Mouse (Mus musculus): ENCODE results near the gene Rhno1. TPM values are rescaled to one million over a fixed set of nuclear protein-coding genes. Genes with fewer than 3 reads are reported as not detected.

Rhno1 gene
- 39.9 TPM for polyA plus RNA-seq (2012; fragmentation: generic; extraction: Trizol)
- long read RNA-seq, experiment 1, transcript Rhno1-201 (3 exons, 1,584 nt) = major isoform, 18 of 37 reads
- long read RNA-seq, experiment 1, transcript Rhno1-202 (3 exons, 1,108 nt) = minor isoform, 9 of 37 reads
- long read RNA-seq, experiment 1, partial matches to known transcripts = 0 of 37 reads
- long read RNA-seq, experiment 1, other reads (novel, unspliced or antisense) = 8 of 37 reads
- long read RNA-seq, experiment 2, transcript Rhno1-202 (3 exons, 1,108 nt) = minor isoform, 7 of 45 reads
- long read RNA-seq, experiment 2, transcript Rhno1-201 (3 exons, 1,584 nt) = major isoform, 33 of 45 reads
- long read RNA-seq, experiment 2, partial matches to known transcripts = 0 of 45 reads
- long read RNA-seq, experiment 2, other reads (novel, unspliced or antisense) = 5 of 45 reads

- peaks cover 75% of the 10 kb centered on the region for H3K79me2 ChIP-seq (ENCODE audit: control insufficient read depth, insufficient read depth)
- peak within 1 kb of the TSS; percentile 77 for H3ac ChIP-seq (ENCODE audit: control insufficient read depth, insufficient read length, low read depth)
- H3K79me3 ChIP-seq (ENCODE audit: low read depth) = peaks cover 51% of the 10 kb centered on the region
- H3K4me3 ChIP-seq (ENCODE audit: insufficient read depth, poor library complexity, severe bottlenecking) = peak within 1 kb of the TSS; percentile 60
- H3K27me3 ChIP-seq (ENCODE audit: control insufficient read depth, insufficient read depth, insufficient read length) = no peaks in the 10 kb centered on the region
- peaks cover 40% of the 10 kb centered on the region for H3K36me3 ChIP-seq (ENCODE audit: control insufficient read depth, insufficient read depth)
- TF ChIP-seq MYOG (IDR thresholded peaks at IDR 0.05; ENCODE audit: control insufficient read depth, extremely low read depth, insufficient read length) = no peak
- TF ChIP-seq USF1 (IDR thresholded peaks at IDR 0.05; ENCODE audit: low read depth) = peak; percentile 90
Observed at GRCm38 (mm10) chr6:128362381-128363006, at the start of gene Rhno1, which contains the start of gene Foxm1. Rhno1 (minus strand) TSS chr6:128362911. Foxm1 (plus strand) TSS chr6:128362967.

DNA sequence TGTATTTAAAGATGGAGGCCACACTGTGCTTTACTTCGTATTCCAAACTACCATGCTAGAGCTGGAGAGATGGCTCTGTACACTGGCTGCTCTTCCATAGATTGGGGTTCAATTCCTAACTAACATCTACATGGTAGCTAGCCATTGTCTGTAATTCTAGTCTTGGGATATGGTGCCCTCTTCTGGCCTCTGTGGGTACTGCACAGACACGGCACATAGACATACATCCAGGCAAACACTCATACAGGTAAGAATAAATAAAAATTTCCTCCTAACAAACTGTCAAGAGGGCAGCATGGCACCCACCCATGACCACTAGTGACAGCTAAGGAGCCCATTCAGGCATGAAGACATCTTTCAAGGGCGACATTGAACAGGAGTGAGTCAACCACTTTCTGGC is 48.4 kb upstream of the Rhno1 start:
- Histone ChIP-seq H3K79me3 (ENCODE audit: low read depth) (no peaks in the 10 kb centered on the region), H3K27me3 (ENCODE audit: control insufficient read depth, insufficient read depth, insufficient read length) (no peaks in the 10 kb centered on the region), H3K79me2 (ENCODE audit: control insufficient read depth, insufficient read depth) (no peaks in the 10 kb centered on the region), H3K36me3 (ENCODE audit: control insufficient read depth, insufficient read depth) (peaks cover 56% of the 10 kb centered on the region), H3ac (ENCODE audit: control insufficient read depth, insufficient read length, low read depth) (no peak overlapping the region), H3K4me3 (ENCODE audit: insufficient read depth, poor library complexity, severe bottlenecking) (no peak overlapping the region)
- TF ChIP-seq USF1 (IDR thresholded peaks at IDR 0.05; ENCODE audit: low read depth) (no peak), CTCF (IDR thresholded peaks at IDR 0.05; ENCODE audit: control insufficient read depth, insufficient read depth, insufficient read length) (peak; percentile 55), FOSL1 (IDR thresholded peaks at IDR 0.05; ENCODE audit: insufficient read depth, low read length, poor library complexity, severe bottlenecking) (no peak), MYOG (IDR thresholded peaks at IDR 0.05; ENCODE audit: control insufficient read depth, extremely low read depth, insufficient read length) (no peak), CEBPB (IDR thresholded peaks at IDR 0.05; ENCODE audit: low read depth) (no peak), MYOD1 (IDR thresholded peaks at IDR 0.05; ENCODE audit: control insufficient read depth, insufficient read length, low read depth) (no peak), MAX (IDR thresholded peaks at IDR 0.05) (no peak)

- TF ChIP-seq CTCF (IDR thresholded peaks at IDR 0.05; ENCODE audit: control insufficient read depth, insufficient read depth, insufficient read length) (no peak), MYOD1 (IDR thresholded peaks at IDR 0.05; ENCODE audit: control insufficient read depth, insufficient read length, low read depth) (no peak), USF1 (IDR thresholded peaks at IDR 0.05; ENCODE audit: low read depth) (no peak), MYOG (IDR thresholded peaks at IDR 0.05; ENCODE audit: control insufficient read depth, extremely low read depth, insufficient read length) (no peak), FOSL1 (IDR thresholded peaks at IDR 0.05; ENCODE audit: insufficient read depth, low read length, poor library complexity, severe bottlenecking) (no peak), CEBPB (IDR thresholded peaks at IDR 0.05; ENCODE audit: low read depth) (no peak), MAX (IDR thresholded peaks at IDR 0.05) (no peak)
- Histone ChIP-seq H3K4me3 (ENCODE audit: insufficient read depth, poor library complexity, severe bottlenecking) (no peak overlapping the region), H3K79me3 (ENCODE audit: low read depth) (no peaks in the 10 kb centered on the region), H3K36me3 (ENCODE audit: control insufficient read depth, insufficient read depth) (peaks cover 59% of the 10 kb centered on the region), H3K27me3 (ENCODE audit: control insufficient read depth, insufficient read depth, insufficient read length) (no peaks in the 10 kb centered on the region), H3K79me2 (ENCODE audit: control insufficient read depth, insufficient read depth) (no peaks in the 10 kb centered on the region), H3ac (ENCODE audit: control insufficient read depth, insufficient read length, low read depth) (no peak overlapping the region)
Observed at GRCm38 (mm10) chr6:128410305-128410704, 47.6 kb upstream of the Rhno1 start.

DNA sequence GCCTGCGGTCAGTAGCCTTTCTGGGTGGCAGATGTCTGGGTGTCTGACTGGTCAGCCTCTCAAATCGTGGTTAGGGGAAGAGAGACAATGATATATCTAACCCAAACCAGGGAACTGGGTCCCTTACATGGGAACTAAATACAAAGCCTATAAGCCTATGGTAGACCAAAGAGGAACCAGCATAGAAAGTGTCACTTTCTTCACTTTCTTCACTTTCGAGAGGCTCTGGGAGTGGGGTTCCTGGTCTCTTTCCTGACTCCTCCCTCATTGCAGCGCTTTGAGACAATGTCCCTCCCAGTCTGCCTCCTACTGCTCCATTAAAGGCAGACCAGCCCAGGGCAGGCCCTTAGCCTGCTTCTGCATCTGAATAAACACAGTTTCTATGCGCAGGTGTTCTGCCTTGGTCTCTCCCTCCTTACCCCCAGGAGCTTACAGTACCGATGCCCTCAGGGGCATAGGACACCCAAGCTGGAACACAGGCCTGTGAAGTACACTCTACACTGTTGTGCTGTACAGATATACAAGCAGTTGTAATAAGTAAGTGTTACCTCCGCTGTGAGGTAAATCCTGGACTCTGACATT is 45.9 kb upstream of the Rhno1 start:
- TF ChIP-seq USF1 (IDR thresholded peaks at IDR 0.05; ENCODE audit: low read depth) = no peak
- TF ChIP-seq MAX (IDR thresholded peaks at IDR 0.05) = no peak
- TF ChIP-seq FOSL1 (IDR thresholded peaks at IDR 0.05; ENCODE audit: insufficient read depth, low read length, poor library complexity, severe bottlenecking) = no peak
- no peak for TF ChIP-seq MYOD1 (IDR thresholded peaks at IDR 0.05; ENCODE audit: control insufficient read depth, insufficient read length, low read depth)
- TF ChIP-seq CTCF (IDR thresholded peaks at IDR 0.05; ENCODE audit: control insufficient read depth, insufficient read depth, insufficient read length) = no peak
- H3K79me3 ChIP-seq (ENCODE audit: low read depth) = no peaks in the 10 kb centered on the region
- no peak overlapping the region for H3ac ChIP-seq (ENCODE audit: control insufficient read depth, insufficient read length, low read depth)
- no peak overlapping the region for H3K4me3 ChIP-seq (ENCODE audit: insufficient read depth, poor library complexity, severe bottlenecking)
- no peaks in the 10 kb centered on the region for H3K79me2 ChIP-seq (ENCODE audit: control insufficient read depth, insufficient read depth)
- peaks cover 59% of the 10 kb centered on the region for H3K36me3 ChIP-seq (ENCODE audit: control insufficient read depth, insufficient read depth)
- no peaks in the 10 kb centered on the region for H3K27me3 ChIP-seq (ENCODE audit: control insufficient read depth, insufficient read depth, insufficient read length)

DNA sequence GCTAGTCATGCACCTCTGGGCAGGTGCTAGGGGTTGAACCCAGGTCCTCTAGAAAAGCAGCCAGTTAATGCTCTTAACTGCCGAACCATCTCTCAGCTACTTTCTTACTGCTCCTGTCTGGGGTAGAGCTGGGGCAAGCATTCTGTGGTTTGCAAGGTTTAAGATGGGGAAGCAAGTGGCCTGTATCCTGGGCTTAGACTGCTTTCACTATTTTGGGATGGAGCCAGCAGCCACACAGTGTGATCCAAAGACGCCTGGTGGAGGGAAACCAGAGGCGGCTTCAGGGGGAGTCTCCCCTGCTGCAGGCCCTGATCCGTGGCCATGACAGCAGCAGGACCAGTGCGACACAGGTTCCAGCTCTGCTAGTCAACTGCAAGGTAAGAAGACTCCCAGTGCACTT is 42.0 kb upstream of the Rhno1 start:
- Histone ChIP-seq H3ac (ENCODE audit: control insufficient read depth, insufficient read length, low read depth) (no peak overlapping the region), H3K27me3 (ENCODE audit: control insufficient read depth, insufficient read depth, insufficient read length) (no peaks in the 10 kb centered on the region), H3K4me3 (ENCODE audit: insufficient read depth, poor library complexity, severe bottlenecking) (no peak overlapping the region), H3K79me2 (ENCODE audit: control insufficient read depth, insufficient read depth) (no peaks in the 10 kb centered on the region), H3K79me3 (ENCODE audit: low read depth) (no peaks in the 10 kb centered on the region), H3K36me3 (ENCODE audit: control insufficient read depth, insufficient read depth) (peaks cover 27% of the 10 kb centered on the region)
- TF ChIP-seq MAX (IDR thresholded peaks at IDR 0.05) = no peak
- no peak for TF ChIP-seq CTCF (IDR thresholded peaks at IDR 0.05; ENCODE audit: control insufficient read depth, insufficient read depth, insufficient read length)
- TF ChIP-seq MYOG (IDR thresholded peaks at IDR 0.05; ENCODE audit: control insufficient read depth, extremely low read depth, insufficient read length) = no peak
- TF ChIP-seq FOSL1 (IDR thresholded peaks at IDR 0.05; ENCODE audit: insufficient read depth, low read length, poor library complexity, severe bottlenecking) = no peak
- no peak for TF ChIP-seq CEBPB (IDR thresholded peaks at IDR 0.05; ENCODE audit: low read depth)
- no peak for TF ChIP-seq MYOD1 (IDR thresholded peaks at IDR 0.05; ENCODE audit: control insufficient read depth, insufficient read length, low read depth)
- no peak for TF ChIP-seq USF1 (IDR thresholded peaks at IDR 0.05; ENCODE audit: low read depth)

Measured in C2C12 (cell line).